Mouse (Mus musculus): Measurements from ENCODE around the gene Npy4r.

Gene Npy4r

GRCm38 (mm10) chr14:34152342-34152741 is at the start of gene Npy4r:
Gene Npy4r, minus strand, starts transcription at chr14:34152489.
- DNase-seq (ENCODE audit: low spot score in 2 of 2) = no peak

- DNase-seq (ENCODE audit: low spot score in 2 of 2) = no peak
These were observed 49.1 kb upstream of the Npy4r start, which contains the start of gene Gprin2 for GRCm38 (mm10) chr14:34201231-34202035. Gene Gprin2, minus strand, starts transcription at chr14:34201653.

GRCm38 (mm10) chr14:34200738-34201230 is 48.5 kb upstream of the Npy4r start:
- DNase-seq (ENCODE audit: low spot score in 2 of 2) = no peak

GRCm38 (mm10) chr14:34196706-34197105 is 44.4 kb upstream of the Npy4r start:
- no peak for DNase-seq (ENCODE audit: low spot score in 2 of 2)

- no peak for DNase-seq (ENCODE audit: low spot score in 2 of 2)
These were observed 43.2 kb upstream of the Npy4r start for GRCm38 (mm10) chr14:34195466-34195865.

GRCm38 (mm10) chr14:34193879-34194278 is 41.6 kb upstream of the Npy4r start:
- no peak for DNase-seq (ENCODE audit: low spot score in 2 of 2)

GRCm38 (mm10) chr14:34190361-34190760 is 38.1 kb upstream of the Npy4r start:
- no peak for DNase-seq (ENCODE audit: low spot score in 2 of 2)

GRCm38 (mm10) chr14:34188629-34189028 is 36.3 kb upstream of the Npy4r start:
- DNase-seq (ENCODE audit: low spot score in 2 of 2) = peak in 1 of 2 experiments; percentile 16

- no peak for DNase-seq (ENCODE audit: low spot score in 2 of 2)
These were observed 30.8 kb upstream of the Npy4r start for GRCm38 (mm10) chr14:34183101-34183500.

GRCm38 (mm10) chr14:34179351-34179750 is 27.1 kb upstream of the Npy4r start:
- DNase-seq (ENCODE audit: low spot score in 2 of 2) = peak; percentile 24 to 50

- DNase-seq (ENCODE audit: low spot score in 2 of 2) = no peak
These were observed 18.8 kb upstream of the Npy4r start for GRCm38 (mm10) chr14:34171107-34171506.

- no peak for DNase-seq (ENCODE audit: low spot score in 2 of 2)
These were observed 3.5 kb upstream of the Npy4r start for GRCm38 (mm10) chr14:34155752-34156151.

GRCm38 (mm10) chr14:34154601-34155337 is 2.5 kb upstream of the Npy4r start:
- DNase-seq (ENCODE audit: low spot score in 2 of 2) = no peak

- DNase-seq (ENCODE audit: low spot score in 2 of 2) = no peak
These were observed 9.4 kb downstream of the Npy4r start for GRCm38 (mm10) chr14:34142915-34143314.

GRCm38 (mm10) chr14:34142316-34142715 is 10.0 kb downstream of the Npy4r start:
- no peak for DNase-seq (ENCODE audit: low spot score in 2 of 2)

GRCm38 (mm10) chr14:34139671-34140664 is 12.3 kb downstream of the Npy4r start:
- no peak for DNase-seq (ENCODE audit: low spot score in 2 of 2)

GRCm38 (mm10) chr14:34135391-34135790 is 16.9 kb downstream of the Npy4r start:
- DNase-seq (ENCODE audit: low spot score in 2 of 2) = no peak

- no peak for DNase-seq (ENCODE audit: low spot score in 2 of 2)
These were observed 21.1 kb downstream of the Npy4r start for GRCm38 (mm10) chr14:34131216-34131615.

GRCm38 (mm10) chr14:34121691-34122090 is 30.6 kb downstream of the Npy4r start:
- no peak for DNase-seq (ENCODE audit: low spot score in 2 of 2)

GRCm38 (mm10) chr14:34120923-34121351 is 31.4 kb downstream of the Npy4r start:
- no peak for DNase-seq (ENCODE audit: low spot score in 2 of 2)
